Mouse (Mus musculus): ENCODE measurements around the gene Ptprs. TPM values are rescaled to one million over a fixed set of nuclear protein-coding genes. Genes with fewer than 3 reads are reported as not detected.

The Ptprs gene
- total RNA-seq, 2 experiments from 2014 or later = 29.6 to 43.1 TPM

DNA sequence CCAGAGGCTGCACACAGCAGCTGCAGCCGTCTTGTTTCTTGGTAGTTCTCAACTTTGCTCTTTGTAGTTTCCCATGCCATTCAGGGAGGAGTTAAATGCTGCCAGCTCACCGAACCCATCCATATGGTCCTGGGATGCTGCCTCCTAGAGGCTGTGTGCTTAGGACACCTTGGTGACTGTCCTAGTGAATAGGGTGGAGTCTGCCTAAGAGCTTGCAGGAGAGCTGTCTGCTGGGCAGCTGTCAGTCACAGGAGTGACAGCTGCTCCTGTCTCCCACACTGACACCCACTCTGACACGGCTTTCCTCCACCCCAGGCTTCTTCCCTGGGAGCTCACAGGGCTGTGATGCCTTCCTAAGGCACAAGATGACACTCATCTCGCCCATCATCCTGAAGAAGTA lies 104.2 kb downstream of the Ptprs start:
- intact Hi-C loops (cut with DNase I) = no loop called here
- TF ChIP-seq CTCF (IDR thresholded peaks at IDR 0.05) = no peak
- Histone ChIP-seq H3K27ac (peak overlapping the region; percentile 40; the same call in 1 of the 2 replicates), H3K4me3 (no peak overlapping the region)
- no peak for DNase-seq

DNA sequence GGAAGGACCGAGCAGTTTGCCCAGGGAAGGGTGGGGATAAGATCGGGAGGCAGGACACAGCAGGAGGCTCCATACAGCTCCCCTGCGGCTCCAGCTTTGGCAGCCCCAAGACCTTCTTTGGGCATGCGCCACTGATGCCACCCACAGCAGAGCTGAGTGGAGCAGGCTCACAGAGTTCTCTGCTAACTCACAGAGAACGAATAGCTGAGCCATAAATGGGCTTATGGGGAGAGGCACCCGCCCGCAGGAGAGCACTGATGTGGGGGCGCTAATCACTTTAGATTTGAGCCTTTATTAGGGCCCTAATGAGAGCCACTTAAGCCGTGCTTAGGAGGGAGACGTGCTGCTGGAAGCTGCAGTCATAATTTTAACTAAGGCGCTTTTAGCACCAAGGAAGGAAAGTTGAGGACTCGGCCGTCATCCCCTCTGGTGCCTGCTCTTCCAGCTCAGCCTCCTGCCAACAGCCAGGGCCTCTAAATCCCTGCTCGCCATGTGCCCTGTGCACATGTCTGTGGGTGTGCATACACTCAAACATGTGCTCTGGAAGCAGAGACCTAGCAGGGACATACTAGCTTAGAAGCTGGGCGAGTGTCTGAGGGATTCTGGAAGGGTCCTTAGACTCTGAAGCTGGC lies 105.1 kb downstream of the Ptprs start:
- no peak overlapping the region for H3K4me3 ChIP-seq
- no peak for TF ChIP-seq CTCF (IDR thresholded peaks at IDR 0.05)
- intact Hi-C loops (cut with DNase I) = no loop called here
- H3K27ac ChIP-seq = peak overlapping the region; percentile 40
- DNase-seq = no peak

DNA sequence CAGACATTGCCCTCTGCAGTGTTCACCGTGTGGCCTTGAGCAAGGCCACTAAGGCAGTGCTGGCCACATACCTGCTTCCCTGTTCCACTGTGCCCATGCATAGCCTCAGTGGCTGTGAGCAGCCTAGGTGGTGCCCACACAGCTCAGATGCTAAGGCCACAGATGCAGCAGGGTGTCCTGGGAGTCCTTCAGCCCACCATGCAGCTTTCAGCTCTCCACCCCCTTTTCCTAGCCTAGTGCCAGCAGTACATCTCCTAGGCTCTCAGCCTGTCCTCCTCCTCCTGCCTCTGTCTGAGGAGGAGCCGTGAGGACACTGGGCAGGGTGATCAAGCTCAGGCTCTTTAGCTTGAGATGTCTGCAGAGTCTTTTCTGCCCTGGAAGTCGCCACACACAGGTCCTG lies 106.2 kb downstream of the Ptprs start:
- no peak overlapping the region for H3K27ac ChIP-seq
- H3K4me3 ChIP-seq = no peak overlapping the region
- DNase-seq = no peak
- intact Hi-C loops (cut with DNase I) = no loop called here
- TF ChIP-seq CTCF (IDR thresholded peaks at IDR 0.05) = no peak

DNA sequence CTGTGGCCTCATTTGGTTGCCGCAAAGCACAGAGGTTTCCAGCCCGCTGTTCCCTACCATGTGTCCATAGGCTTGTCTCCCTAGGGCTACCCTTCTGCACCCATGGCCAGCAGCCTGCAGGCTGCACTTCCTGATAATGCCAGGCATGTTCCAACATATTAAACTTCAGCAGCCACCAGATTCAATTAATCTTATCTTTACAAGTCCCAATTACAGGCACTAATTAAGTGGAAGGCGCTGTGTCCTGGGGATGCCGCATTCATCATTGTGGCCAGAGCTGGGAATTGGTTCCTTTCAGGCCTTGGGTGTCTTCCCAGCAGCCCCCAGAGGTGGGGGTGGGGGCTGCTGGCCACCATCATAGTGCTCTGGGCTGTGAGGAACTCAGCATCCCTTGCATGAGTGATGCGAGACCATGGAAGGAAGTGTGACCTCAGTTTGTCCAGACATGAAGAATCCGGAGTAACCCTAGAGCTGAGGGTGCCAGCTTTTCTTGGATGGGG lies 107.9 kb downstream of the Ptprs start:
- Histone ChIP-seq H3K27ac (no peak overlapping the region), H3K4me3 (no peak overlapping the region)
- no peak for DNase-seq
- intact Hi-C loops (cut with DNase I) = no loop called here
- TF ChIP-seq CTCF (IDR thresholded peaks at IDR 0.05) = no peak

DNA sequence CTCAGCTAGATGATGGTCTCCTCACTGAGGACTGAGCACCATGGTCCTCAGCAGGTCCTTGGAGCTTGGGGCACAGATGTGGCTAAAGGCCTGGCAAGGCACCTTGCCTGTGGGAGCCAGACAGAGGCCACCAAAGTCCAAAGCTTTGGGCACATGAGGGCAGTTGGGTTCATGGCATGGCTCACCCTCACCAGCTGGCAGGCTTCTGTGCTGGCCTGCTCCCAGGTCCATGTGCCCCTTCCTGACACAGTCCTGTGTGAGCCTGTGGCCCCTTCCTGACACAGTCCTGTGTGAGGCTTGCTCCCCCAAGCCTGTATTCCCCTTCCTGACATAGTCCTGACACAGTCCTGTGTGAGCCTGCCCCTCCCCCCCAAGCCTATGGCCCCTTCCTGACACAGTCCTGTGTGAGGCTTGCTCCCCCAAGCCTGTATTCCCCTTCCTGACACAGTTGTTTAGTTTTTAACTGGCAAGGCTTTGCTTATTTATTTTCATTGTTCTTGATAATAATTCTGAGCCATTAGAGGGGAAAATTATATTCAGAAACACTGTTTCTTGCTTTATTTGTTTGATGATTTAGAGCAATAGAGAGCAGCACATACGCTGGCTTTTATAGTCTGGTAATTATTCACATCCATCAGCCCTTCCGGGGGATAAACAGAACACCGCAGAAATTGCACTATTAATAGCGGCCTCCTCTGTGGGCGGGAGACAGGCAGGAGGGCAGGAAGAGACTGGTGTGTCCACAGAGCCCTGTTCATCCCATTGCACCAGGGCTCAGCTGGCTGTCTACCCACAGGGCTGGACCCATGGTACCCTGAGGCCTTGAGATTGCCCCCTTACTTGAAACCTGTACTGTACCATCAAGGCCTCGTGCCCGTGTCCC lies 110.3 kb downstream of the Ptprs start:
- intact Hi-C loops (cut with DNase I) = no loop called here
- Histone ChIP-seq H3K4me3 (no peak overlapping the region), H3K27ac (peak overlapping the region; percentile 20; the same call in 1 of the 2 replicates)
- no peak for DNase-seq
- TF ChIP-seq CTCF (IDR thresholded peaks at IDR 0.05) = no peak

Small RNAs within 50 kb of the gene (microRNA-seq; reads per million reads assigned to microRNA genes)
- gene Mir6977 = not detected

Other genes starting within 250 kb of the Ptprs start
- gene Fem1a, start 219.7 kb downstream of the Ptprs start, total RNA-seq (2021) = 100 to 1,000 TPM; 165 to 176 TPM
- 1 to 10 TPM; 2.7 to 3.4 TPM for gene Ticam1, start 199.7 kb downstream of the Ptprs start, total RNA-seq (2021)
- 10 to 100 TPM; 42.4 to 75.0 TPM for gene Plin3, start 183.6 kb downstream of the Ptprs start, total RNA-seq (2021)
- gene Arrdc5, start 176.2 kb downstream of the Ptprs start, total RNA-seq (2021) = not detected
- 1 to 10 TPM; 1.3 to 2.1 TPM for gene Uhrf1, start 173.2 kb downstream of the Ptprs start, total RNA-seq (2021)
- gene Kdm4b, start 150.4 kb downstream of the Ptprs start, total RNA-seq (2021) = 10 to 100 TPM; 25.6 to 27.3 TPM
- gene Znrf4, start 35.9 kb upstream of the Ptprs start, total RNA-seq (2021) = not detected
- gene Gm20219, start 77.9 kb upstream of the Ptprs start, total RNA-seq (2021) = 1 to 10 TPM in 1 of 2 experiments, under 1 TPM in 1; 0.89 to 1.1 TPM
- gene Safb2, start 108.1 kb upstream of the Ptprs start, total RNA-seq (2021) = 10 to 100 TPM; 38.5 to 41.1 TPM
- 10 to 100 TPM; 43.0 to 46.7 TPM for gene Safb, start 108.3 kb upstream of the Ptprs start, total RNA-seq (2021)
- gene 2410015M20Rik, start 133.3 kb upstream of the Ptprs start, total RNA-seq (2021) = 100 to 1,000 TPM; 107 to 167 TPM
- gene Rpl36, start 136.9 kb upstream of the Ptprs start, total RNA-seq (2021) = 100 to 1,000 TPM; 589 to 687 TPM
- gene Lonp1, start 150.4 kb upstream of the Ptprs start, total RNA-seq (2021) = 10 to 100 TPM; 60.4 to 71.8 TPM
- gene Catsperd, start 151.7 kb upstream of the Ptprs start, total RNA-seq (2021) = under 1 TPM in 1 of 2 experiments, not detected in 1; 0.11 TPM
- 10 to 100 TPM; 39.2 to 41.3 TPM for gene Ranbp3, start 196.8 kb upstream of the Ptprs start, total RNA-seq (2021)
- 100 to 1,000 TPM; 390 to 523 TPM for gene Ndufa11, start 241.3 kb upstream of the Ptprs start, total RNA-seq (2021)
- gene Vmac, start 241.5 kb upstream of the Ptprs start, total RNA-seq (2021) = 1 to 10 TPM; 1.7 to 2.6 TPM

Data from gastrocnemius, adult 2 months (tissue).